Mouse (Mus musculus) embryonic facial prominence, embryonic 11.5 days (tissue): ENCODE results near the gene 1700018G05Rik. TPM values are rescaled to one million over a fixed set of nuclear protein-coding genes. Genes with fewer than 3 reads are reported as not detected.
"Not testable (repeated sequence)": the region's sequence is repeated elsewhere in the genome, so short reads cannot be mapped to it uniquely, and the experiment has no call there.

Experiments
- ATAC-seq: fragments of 200-750 bp; cut with Nextera tagmentation; replicated peaks from 2 replicates; pipeline ENCODE4 v1.8.0; 2017; ENCODE audit warnings: low read depth; ENCODE audit not compliant: insufficient number of reproducible peaks, low FRiP score, low TSS enrichment
- DNase-seq: peaks from one replicate; pipeline ENCODE4 v3.0.0-alpha.2; 2015; ENCODE audit warnings: low spot score
- H3K27ac ChIP-seq: fragments of 300-500 bp; sonication (generic); replicated peaks from 2 replicates; pipeline ENCODE4 v1.5.1; 2014; ENCODE audit warnings: mild to moderate bottlenecking, low read depth, low read length, control low read depth
- H3K27me3 ChIP-seq: fragments of 300-500 bp; sonication (generic); 2 replicates; pipeline ENCODE4 v1.6.1; 2014; ENCODE audit warnings: mild to moderate bottlenecking, low read length, moderate library complexity, mixed read lengths; ENCODE audit not compliant: control insufficient read depth, insufficient read depth
- H3K36me3 ChIP-seq: fragments of 300-500 bp; sonication (generic); replicated peaks from 2 replicates; pipeline ENCODE4 v1.6.1; 2014; ENCODE audit warnings: low read depth, mild to moderate bottlenecking, low read length, moderate library complexity, mixed read lengths; ENCODE audit not compliant: control insufficient read depth, insufficient read depth
- H3K4me1 ChIP-seq: fragments of 300-500 bp; sonication (generic); 2 replicates; pipeline ENCODE4 v1.6.1; 2014; ENCODE audit warnings: low read length, mixed read lengths; ENCODE audit not compliant: control insufficient read depth, insufficient read depth
- H3K4me2 ChIP-seq: fragments of 300-500 bp; sonication (generic); 2 replicates; pipeline ENCODE4 v1.6.1; 2014; ENCODE audit warnings: low read depth, mild to moderate bottlenecking, control low read depth, low read length, moderate library complexity
- H3K4me3 ChIP-seq: fragments of 300-500 bp; sonication (generic); 2 replicates; pipeline ENCODE4 v1.5.1; 2014; ENCODE audit warnings: low read depth, low read length, control low read depth
- H3K9ac ChIP-seq: fragments of 300-500 bp; sonication (generic); replicated peaks from 2 replicates; pipeline ENCODE4 v1.6.1; 2014; ENCODE audit warnings: mild to moderate bottlenecking, control low read depth, low read length
- H3K9me3 ChIP-seq: fragments of 300-500 bp; sonication (generic); replicated peaks from 2 replicates; pipeline ENCODE4 v1.6.1; 2016; ENCODE audit warnings: mild to moderate bottlenecking, low read length, inconsistent platforms, mixed read lengths; ENCODE audit not compliant: control insufficient read depth
- WGBS: fragments of 180-500 bp; shearing (Covaris S2); extraction: QIAGEN DNeasy Blood & Tissue Kit; methylation state at CpG from one replicate; pipeline ENCODE4 v1.1.7; 2014; 5-methylcytosine and 5-hydroxymethylcytosine counted together
- polyA plus RNA-seq: library from polyadenylated mRNA; unstranded; fragments of >200 nt; fragmentation: Nextera tagmentation; extraction: Ambion mirVana; gene quantifications from 2 replicates; pipeline ENCODE4 v1.2.1, GENCODE M21; 2014

1700018G05Rik gene
- polyA plus RNA-seq, 1 experiment from 2014 or later = not detected

DNA sequence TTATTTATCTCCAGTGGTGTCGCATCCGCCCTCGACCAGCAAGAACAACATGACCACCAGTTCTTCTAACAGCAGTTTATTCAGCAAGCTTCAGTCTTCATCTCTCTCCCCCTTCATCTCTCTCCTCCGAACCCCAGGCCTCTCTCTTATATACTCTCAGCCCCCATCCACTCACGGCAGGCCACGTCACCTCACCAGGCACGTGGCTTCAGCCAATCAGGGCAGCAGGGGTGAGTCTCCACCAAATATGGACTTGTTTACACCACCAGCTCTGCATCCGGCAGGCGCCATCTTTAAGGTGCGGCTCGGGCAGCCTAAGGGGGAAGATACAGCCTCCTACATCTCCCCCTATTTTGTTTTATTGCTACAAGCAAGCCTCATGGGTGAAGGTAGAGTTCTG is 22.0 kb downstream of the 1700018G05Rik start:
- ATAC-seq, DNase-seq, H3K27ac ChIP-seq, H3K4me2 ChIP-seq, H3K9ac ChIP-seq, H3K36me3 ChIP-seq, H3K27me3 ChIP-seq, H3K4me3 ChIP-seq, H3K4me1 ChIP-seq, H3K9me3 ChIP-seq: not testable (repeated sequence)
- 90% methylated on average over 11 of the region's 11 CpGs for WGBS

DNA sequence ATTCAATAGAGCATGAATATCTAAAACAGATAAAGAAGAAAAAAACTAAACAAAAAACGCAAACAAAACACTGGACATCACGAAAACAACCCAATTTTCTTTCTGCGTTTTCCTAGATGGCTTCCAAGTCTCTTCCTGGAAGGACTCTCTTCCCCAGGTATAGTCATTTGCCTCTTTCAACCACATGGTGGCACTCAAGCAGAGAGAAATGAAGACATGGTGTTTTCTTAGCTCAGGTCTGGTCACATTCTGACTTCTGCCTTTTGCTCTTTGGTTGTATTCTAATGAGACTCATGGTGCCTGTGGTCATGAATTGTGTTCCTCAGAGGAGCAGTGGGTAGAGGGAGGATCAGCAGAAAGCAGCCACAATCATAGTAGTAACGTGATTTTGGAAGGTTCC is 30.7 kb downstream of the 1700018G05Rik start:
- Histone ChIP-seq H3K4me3 (no peak overlapping the region), H3K9me3 (no peaks in the 10 kb centered on the region), H3K4me1 (no peaks in the 10 kb centered on the region), H3K4me2 (no peak overlapping the region), H3K27ac (no peak overlapping the region), H3K27me3 (no peaks in the 10 kb centered on the region), H3K36me3 (no peaks in the 10 kb centered on the region), H3K9ac (no peak overlapping the region)
- DNase-seq (peak; percentile 52), ATAC-seq (no peak)
- 44% methylated on average over 4 of the region's 4 CpGs for WGBS

DNA sequence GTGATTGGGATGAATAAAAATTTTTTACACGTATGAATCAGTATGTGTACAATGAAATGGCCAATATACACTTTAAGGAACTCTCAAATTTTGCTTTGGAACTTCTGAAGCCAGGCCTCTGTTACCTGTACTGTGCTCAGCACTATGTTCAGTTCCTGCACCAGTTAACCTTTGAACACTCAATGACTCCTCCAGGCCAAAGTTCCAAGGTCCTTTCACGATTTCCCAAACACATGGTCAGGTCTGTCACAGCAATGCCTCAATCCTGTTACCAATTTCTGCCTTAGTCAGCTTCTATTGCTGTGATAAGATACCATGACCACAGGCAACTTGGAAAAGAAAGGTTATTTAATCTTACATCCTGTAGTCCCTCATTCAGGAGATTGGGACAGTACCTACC is 32.4 kb downstream of the 1700018G05Rik start:
- ATAC-seq (no peak), DNase-seq (no peak)
- no peaks in the 10 kb centered on the region for H3K9me3 ChIP-seq
- H3K27ac ChIP-seq = no peak overlapping the region
- H3K36me3 ChIP-seq = no peaks in the 10 kb centered on the region
- H3K4me1 ChIP-seq = no peaks in the 10 kb centered on the region
- H3K4me3 ChIP-seq = no peak overlapping the region
- no peak overlapping the region for H3K9ac ChIP-seq
- no peaks in the 10 kb centered on the region for H3K27me3 ChIP-seq
- WGBS = 56% methylated on average over 2 of the region's 2 CpGs
- H3K4me2 ChIP-seq = no peak overlapping the region

Other genes starting within 250 kb of the 1700018G05Rik start
- gene Gm3880, start 241.4 kb upstream of the 1700018G05Rik start, polyA plus RNA-seq = not detected in 2 replicates
- gene Gm9112, start 220.7 kb upstream of the 1700018G05Rik start, polyA plus RNA-seq = not detected in 2 replicates
- gene Dmrtc1b, start 220.5 kb upstream of the 1700018G05Rik start, polyA plus RNA-seq = not detected in 2 replicates
- not detected in 2 replicates for gene Dmrtc1c1, start 125.4 kb upstream of the 1700018G05Rik start, polyA plus RNA-seq
- gene Dmrtc1c2, start 73.8 kb upstream of the 1700018G05Rik start, polyA plus RNA-seq = not detected in 2 replicates
- not detected in 2 replicates for gene 1700031F05Rik, start 60.4 kb upstream of the 1700018G05Rik start, polyA plus RNA-seq
- 0.68 and 1.1 TPM in 2 replicates for gene Dmrtc1a, start 19.7 kb upstream of the 1700018G05Rik start, polyA plus RNA-seq
- not detected in 2 replicates for gene 1700011M02Rik, start 19.5 kb upstream of the 1700018G05Rik start, polyA plus RNA-seq